Mouse (Mus musculus): ENCODE data around the gene Rhbdd1.

Rhbdd1 gene

GRCm38 (mm10) chr1:82414434-82415045, 98.3 kb downstream of the Rhbdd1 start:
- no peak for ATAC-seq (ENCODE audit: insufficient number of reproducible peaks, low FRiP score, low TSS enrichment)

- no peak for ATAC-seq (ENCODE audit: insufficient number of reproducible peaks, low FRiP score, low TSS enrichment)
These were observed 99.4 kb downstream of the Rhbdd1 start for GRCm38 (mm10) chr1:82415641-82416040.

GRCm38 (mm10) chr1:82427729-82428128, 111.5 kb downstream of the Rhbdd1 start:
- ATAC-seq (ENCODE audit: insufficient number of reproducible peaks, low FRiP score, low TSS enrichment): no peak

- no peak for ATAC-seq (ENCODE audit: insufficient number of reproducible peaks, low FRiP score, low TSS enrichment)
These were observed 112.8 kb downstream of the Rhbdd1 start for GRCm38 (mm10) chr1:82429061-82429460.

GRCm38 (mm10) chr1:82432919-82433648, 116.8 kb downstream of the Rhbdd1 start:
- ATAC-seq (ENCODE audit: insufficient number of reproducible peaks, low FRiP score, low TSS enrichment): peak; percentile 70

- no peak for ATAC-seq (ENCODE audit: insufficient number of reproducible peaks, low FRiP score, low TSS enrichment)
These were observed 117.4 kb downstream of the Rhbdd1 start for GRCm38 (mm10) chr1:82433649-82434005.

GRCm38 (mm10) chr1:82437273-82437672, 121.0 kb downstream of the Rhbdd1 start:
- no peak for ATAC-seq (ENCODE audit: insufficient number of reproducible peaks, low FRiP score, low TSS enrichment)

- ATAC-seq (ENCODE audit: insufficient number of reproducible peaks, low FRiP score, low TSS enrichment): no peak
These were observed 123.9 kb downstream of the Rhbdd1 start for GRCm38 (mm10) chr1:82440123-82440522.

GRCm38 (mm10) chr1:82443517-82443916, 127.3 kb downstream of the Rhbdd1 start:
- ATAC-seq (ENCODE audit: insufficient number of reproducible peaks, low FRiP score, low TSS enrichment): no peak

- ATAC-seq (ENCODE audit: insufficient number of reproducible peaks, low FRiP score, low TSS enrichment): no peak
These were observed 129.8 kb downstream of the Rhbdd1 start for GRCm38 (mm10) chr1:82446049-82446448.

GRCm38 (mm10) chr1:82449851-82450250, 133.6 kb downstream of the Rhbdd1 start:
- no peak for ATAC-seq (ENCODE audit: insufficient number of reproducible peaks, low FRiP score, low TSS enrichment)

- ATAC-seq (ENCODE audit: insufficient number of reproducible peaks, low FRiP score, low TSS enrichment): no peak
These were observed 135.8 kb downstream of the Rhbdd1 start for GRCm38 (mm10) chr1:82451927-82452651.

- no peak for ATAC-seq (ENCODE audit: insufficient number of reproducible peaks, low FRiP score, low TSS enrichment)
These were observed 137.8 kb downstream of the Rhbdd1 start for GRCm38 (mm10) chr1:82454031-82454430.

- ATAC-seq (ENCODE audit: insufficient number of reproducible peaks, low FRiP score, low TSS enrichment): no peak
These were observed 143.1 kb downstream of the Rhbdd1 start for GRCm38 (mm10) chr1:82459350-82459749.

GRCm38 (mm10) chr1:82459926-82460325, 143.7 kb downstream of the Rhbdd1 start:
- ATAC-seq (ENCODE audit: insufficient number of reproducible peaks, low FRiP score, low TSS enrichment): no peak

- ATAC-seq (ENCODE audit: insufficient number of reproducible peaks, low FRiP score, low TSS enrichment): no peak
These were observed 144.8 kb downstream of the Rhbdd1 start for GRCm38 (mm10) chr1:82461041-82461440.

- no peak for ATAC-seq (ENCODE audit: insufficient number of reproducible peaks, low FRiP score, low TSS enrichment)
These were observed 149.1 kb downstream of the Rhbdd1 start for GRCm38 (mm10) chr1:82465321-82465853.

GRCm38 (mm10) chr1:82468872-82469271, 152.6 kb downstream of the Rhbdd1 start:
- ATAC-seq (ENCODE audit: insufficient number of reproducible peaks, low FRiP score, low TSS enrichment): no peak

GRCm38 (mm10) chr1:82470516-82471225, 154.4 kb downstream of the Rhbdd1 start:
- no peak for ATAC-seq (ENCODE audit: insufficient number of reproducible peaks, low FRiP score, low TSS enrichment)

- no peak for ATAC-seq (ENCODE audit: insufficient number of reproducible peaks, low FRiP score, low TSS enrichment)
These were observed 157.2 kb downstream of the Rhbdd1 start for GRCm38 (mm10) chr1:82473467-82473866.
